Mouse (Mus musculus): Measurements from ENCODE around the gene Gm21962.

The Gm21962 gene

GRCm38 (mm10) chr3:137716573-137717157 is 45.3 kb downstream of the Gm21962 start:
- DNase-seq (ENCODE audit: low read depth, low spot score): no peak

All from retina, postnatal 7 days (tissue).